Mouse (Mus musculus): Measurements from ENCODE around the gene Gal3st4.
"Not testable (repeated sequence)": the region's sequence is repeated elsewhere in the genome, so short reads cannot be mapped to it uniquely, and the experiment has no call there.

The Gal3st4 gene

GRCm38 (mm10) chr5:138222111-138222510 is 50.5 kb downstream of the Gal3st4 start:
- peak; percentile 42 for DNase-seq (ENCODE audit: extremely low read depth, insufficient read length, low spot score)

- DNase-seq (ENCODE audit: extremely low read depth, insufficient read length, low spot score) = no peak
Observed at GRCm38 (mm10) chr5:138219864-138220263, 52.8 kb downstream of the Gal3st4 start.

- DNase-seq (ENCODE audit: extremely low read depth, insufficient read length, low spot score) = not testable (repeated sequence)
Observed at GRCm38 (mm10) chr5:138216632-138217031, 56.0 kb downstream of the Gal3st4 start.

Measured in 3134 (cell line).